Mouse (Mus musculus) embryonic facial prominence, embryonic 13.5 days (tissue): Measurements from ENCODE around the gene Batf3. TPM values are rescaled to one million over a fixed set of nuclear protein-coding genes. Genes with fewer than 3 reads are reported as not detected.
A peak's percentile ranks its signal among the peaks of the same experiment; 100 is the strongest.

Experiments used
- ATAC-seq: fragments of 200-750 bp; cut with Nextera tagmentation; 2 replicates; pipeline ENCODE4 v1.8.0; 2017; ENCODE audit warnings: low read depth; ENCODE audit not compliant: insufficient number of reproducible peaks, insufficient read depth, low FRiP score, low TSS enrichment
- H3K27ac ChIP-seq: fragments of 300-500 bp; sonication (generic); 2 replicates; pipeline ENCODE4 v1.5.1; 2015; ENCODE audit warnings: moderate library complexity, mild to moderate bottlenecking, inconsistent platforms
- H3K27me3 ChIP-seq: fragments of 300-500 bp; sonication (generic); 2 replicates; pipeline ENCODE4 v1.6.1; 2015; ENCODE audit warnings: mild to moderate bottlenecking, inconsistent platforms
- H3K36me3 ChIP-seq: fragments of 300-500 bp; sonication (generic); 2 replicates; pipeline ENCODE4 v1.6.1; 2015; ENCODE audit warnings: mild to moderate bottlenecking, inconsistent platforms
- H3K4me1 ChIP-seq: fragments of 300-500 bp; sonication (generic); 2 replicates; pipeline ENCODE4 v1.6.1; 2015; ENCODE audit warnings: inconsistent platforms
- H3K4me2 ChIP-seq: fragments of 300-500 bp; sonication (generic); 2 replicates; pipeline ENCODE4 v1.6.1; 2015; ENCODE audit warnings: moderate library complexity, mild to moderate bottlenecking, inconsistent platforms
- H3K4me3 ChIP-seq: fragments of 300-500 bp; sonication (generic); 2 replicates; pipeline ENCODE4 v1.5.1; 2015; ENCODE audit warnings: mild to moderate bottlenecking, inconsistent platforms
- H3K9ac ChIP-seq: fragments of 300-500 bp; sonication (generic); 2 replicates; pipeline ENCODE4 v1.6.1; 2015; ENCODE audit warnings: mild to moderate bottlenecking, inconsistent platforms
- H3K9me3 ChIP-seq: fragments of 300-500 bp; sonication (generic); 2 replicates; pipeline ENCODE4 v1.6.1; 2016; ENCODE audit warnings: inconsistent platforms
- WGBS: fragments of 180-500 bp; shearing (Covaris S2); methylation state at CpG from one replicate; pipeline ENCODE4 v1.1.7; 2015; ENCODE audit warnings: mixed read lengths; 5-methylcytosine and 5-hydroxymethylcytosine counted together
- polyA plus RNA-seq: library from polyadenylated mRNA; unstranded; fragments of >200 nt; fragmentation: Nextera tagmentation; extraction: Ambion mirVana; gene quantifications from 2 replicates; pipeline ENCODE4 v1.2.1, GENCODE M21; 2015

Gene Batf3
- polyA plus RNA-seq, 1 experiment from 2014 or later: 12.3 TPM

- H3K36me3 ChIP-seq: no peaks in the 10 kb centered on the region
- no peak for ATAC-seq
- no peaks in the 10 kb centered on the region for H3K9me3 ChIP-seq
- no peak overlapping the region for H3K4me3 ChIP-seq
- no peaks in the 10 kb centered on the region for H3K27me3 ChIP-seq
- H3K27ac ChIP-seq: no peak overlapping the region; the same call in 1 of the 2 replicates
- no peak overlapping the region for H3K9ac ChIP-seq
- H3K4me1 ChIP-seq: peaks cover 16% of the 10 kb centered on the region
- no peak overlapping the region for H3K4me2 ChIP-seq
- WGBS: 48% methylated on average over 8 of the region's 8 CpGs
Measured at GRCm38 (mm10) chr1:191111146-191111545, 13.5 kb downstream of the Batf3 start.

GRCm38 (mm10) chr1:191114868-191115267, 17.2 kb downstream of the Batf3 start:
- Histone ChIP-seq H3K27ac (no peak overlapping the region), H3K4me2 (no peak overlapping the region), H3K9me3 (no peaks in the 10 kb centered on the region), H3K36me3 (no peaks in the 10 kb centered on the region), H3K4me1 (peaks cover 16% of the 10 kb centered on the region), H3K9ac (no peak overlapping the region), H3K4me3 (no peak overlapping the region), H3K27me3 (no peaks in the 10 kb centered on the region)
- ATAC-seq: no peak
- WGBS: 70% methylated on average over 7 of the region's 7 CpGs

GRCm38 (mm10) chr1:191115514-191116238, 18.0 kb downstream of the Batf3 start:
- Histone ChIP-seq H3K27me3 (no peaks in the 10 kb centered on the region), H3K9me3 (no peaks in the 10 kb centered on the region), H3K4me3 (no peak overlapping the region), H3K4me1 (peaks cover 14% of the 10 kb centered on the region), H3K9ac (no peak overlapping the region), H3K4me2 (no peak overlapping the region), H3K36me3 (no peaks in the 10 kb centered on the region), H3K27ac (no peak overlapping the region)
- ATAC-seq: no peak
- WGBS: 82% methylated on average over 11 of the region's 11 CpGs

- H3K4me1 ChIP-seq: 0 out of 2 replicates have a peak, but pooled peaks cover 6% of the 10 kb centered on the region
- H3K9ac ChIP-seq: no peak overlapping the region
- H3K27ac ChIP-seq: no peak overlapping the region
- H3K9me3 ChIP-seq: no peaks in the 10 kb centered on the region
- H3K4me2 ChIP-seq: no peak overlapping the region
- peaks cover 16% of the 10 kb centered on the region for H3K27me3 ChIP-seq
- H3K36me3 ChIP-seq: no peaks in the 10 kb centered on the region
- no peak for ATAC-seq
- WGBS: 67% methylated on average over 3 of the region's 3 CpGs
- no peak overlapping the region for H3K4me3 ChIP-seq
Measured at GRCm38 (mm10) chr1:191122744-191123143, 25.1 kb downstream of the Batf3 start.

GRCm38 (mm10) chr1:191123696-191124095, 26.0 kb downstream of the Batf3 start:
- 79% methylated on average over 2 of the region's 2 CpGs for WGBS
- Histone ChIP-seq H3K4me1 (0 out of 2 replicates have a peak, but pooled peaks cover 6% of the 10 kb centered on the region), H3K27me3 (peaks cover 16% of the 10 kb centered on the region), H3K4me2 (no peak overlapping the region), H3K36me3 (no peaks in the 10 kb centered on the region), H3K9me3 (no peaks in the 10 kb centered on the region), H3K27ac (no peak overlapping the region), H3K4me3 (no peak overlapping the region), H3K9ac (no peak overlapping the region)
- no peak for ATAC-seq

GRCm38 (mm10) chr1:191124288-191124687, 26.6 kb downstream of the Batf3 start:
- Histone ChIP-seq H3K4me2 (no peak overlapping the region), H3K4me3 (no peak overlapping the region), H3K27ac (no peak overlapping the region), H3K9me3 (peaks cover 2% of the 10 kb centered on the region), H3K9ac (no peak overlapping the region), H3K36me3 (no peaks in the 10 kb centered on the region), H3K27me3 (peaks cover 16% of the 10 kb centered on the region), H3K4me1 (0 out of 2 replicates have a peak, but pooled peaks cover 6% of the 10 kb centered on the region)
- WGBS: 66% methylated on average over 4 of the region's 4 CpGs
- no peak for ATAC-seq

GRCm38 (mm10) chr1:191125811-191126638, 28.4 kb downstream of the Batf3 start:
- H3K4me1 ChIP-seq: 0 out of 2 replicates have a peak, but pooled peaks cover 6% of the 10 kb centered on the region
- ATAC-seq: peak; percentile 64; the same call in 1 of the 2 replicates
- H3K4me3 ChIP-seq: peak overlapping the region; percentile 43
- H3K27me3 ChIP-seq: peaks cover 16% of the 10 kb centered on the region
- no peak overlapping the region for H3K27ac ChIP-seq
- peak overlapping the region; percentile 65 for H3K4me2 ChIP-seq
- peaks cover 10% of the 10 kb centered on the region for H3K9me3 ChIP-seq
- 12% methylated on average over 38 of the region's 38 CpGs for WGBS
- peak overlapping the region; percentile 61 for H3K9ac ChIP-seq
- H3K36me3 ChIP-seq: no peaks in the 10 kb centered on the region

- no peaks in the 10 kb centered on the region for H3K4me1 ChIP-seq
- 96% methylated on average over 2 of the region's 2 CpGs for WGBS
- peaks cover 10% of the 10 kb centered on the region for H3K9me3 ChIP-seq
- no peak overlapping the region for H3K4me3 ChIP-seq
- no peak overlapping the region for H3K27ac ChIP-seq
- H3K36me3 ChIP-seq: no peaks in the 10 kb centered on the region
- ATAC-seq: no peak
- no peak overlapping the region for H3K4me2 ChIP-seq
- no peak overlapping the region for H3K9ac ChIP-seq
- no peaks in the 10 kb centered on the region for H3K27me3 ChIP-seq
Measured at GRCm38 (mm10) chr1:191131692-191132091, 34.0 kb downstream of the Batf3 start.

- no peak overlapping the region for H3K4me3 ChIP-seq
- H3K4me2 ChIP-seq: no peak overlapping the region
- peaks cover 10% of the 10 kb centered on the region for H3K9me3 ChIP-seq
- H3K9ac ChIP-seq: no peak overlapping the region
- no peaks in the 10 kb centered on the region for H3K36me3 ChIP-seq
- no peaks in the 10 kb centered on the region for H3K4me1 ChIP-seq
- WGBS: 72% methylated on average over 5 of the region's 5 CpGs
- no peak overlapping the region for H3K27ac ChIP-seq
- H3K27me3 ChIP-seq: no peaks in the 10 kb centered on the region
- ATAC-seq: no peak
Measured at GRCm38 (mm10) chr1:191132240-191132639, 34.6 kb downstream of the Batf3 start.

GRCm38 (mm10) chr1:191132934-191133333, 35.3 kb downstream of the Batf3 start:
- no peak overlapping the region for H3K4me2 ChIP-seq
- H3K9ac ChIP-seq: no peak overlapping the region
- peaks cover 10% of the 10 kb centered on the region for H3K9me3 ChIP-seq
- H3K27me3 ChIP-seq: no peaks in the 10 kb centered on the region
- no peak for ATAC-seq
- H3K4me3 ChIP-seq: no peak overlapping the region
- H3K4me1 ChIP-seq: no peaks in the 10 kb centered on the region
- H3K36me3 ChIP-seq: no peaks in the 10 kb centered on the region
- no peak overlapping the region for H3K27ac ChIP-seq
- WGBS: 69% methylated on average over 5 of the region's 5 CpGs

- H3K27me3 ChIP-seq: no peaks in the 10 kb centered on the region
- H3K4me2 ChIP-seq: no peak overlapping the region
- H3K4me1 ChIP-seq: no peaks in the 10 kb centered on the region
- H3K36me3 ChIP-seq: no peaks in the 10 kb centered on the region
- WGBS: 42% methylated on average over 4 of the region's 4 CpGs
- no peak overlapping the region for H3K4me3 ChIP-seq
- H3K27ac ChIP-seq: no peak overlapping the region
- no peaks in the 10 kb centered on the region for H3K9me3 ChIP-seq
- H3K9ac ChIP-seq: no peak overlapping the region
- no peak for ATAC-seq
Measured at GRCm38 (mm10) chr1:191135406-191135805, 37.8 kb downstream of the Batf3 start.

GRCm38 (mm10) chr1:191138436-191138835, 40.8 kb downstream of the Batf3 start:
- Histone ChIP-seq H3K4me2 (no peak overlapping the region), H3K4me1 (no peaks in the 10 kb centered on the region), H3K36me3 (no peaks in the 10 kb centered on the region), H3K9ac (no peak overlapping the region), H3K27ac (no peak overlapping the region), H3K4me3 (no peak overlapping the region), H3K27me3 (no peaks in the 10 kb centered on the region), H3K9me3 (no peaks in the 10 kb centered on the region)
- 94% methylated on average over 4 of the region's 4 CpGs for WGBS
- no peak for ATAC-seq
